Mouse (Mus musculus) kidney, postnatal 0 days (tissue): ENCODE data around the gene Syt8. TPM values are rescaled to one million over a fixed set of nuclear protein-coding genes. Genes with fewer than 3 reads are reported as not detected.

ENCODE experiments used
- ATAC-seq: fragments of 200-750 bp; cut with Nextera tagmentation; replicated peaks from 2 replicates; pipeline ENCODE4 v1.8.0; 2017; ENCODE audit warnings: low read depth, moderate number of reproducible peaks, moderate TSS enrichment, moderate library complexity; ENCODE audit not compliant: low FRiP score
- DNase-seq: peaks from one replicate; pipeline ENCODE4 v3.0.0-alpha.2; 2016; ENCODE audit warnings: low spot score
- H3K27ac ChIP-seq: fragments of 300-500 bp; sonication (generic); 2 replicates; pipeline ENCODE4 v1.5.1; 2014; ENCODE audit warnings: mild to moderate bottlenecking
- H3K27me3 ChIP-seq: fragments of 300-500 bp; sonication (generic); 2 replicates; pipeline ENCODE4 v1.6.1; 2014; ENCODE audit warnings: low read length, mixed read lengths; ENCODE audit not compliant: insufficient read depth
- H3K36me3 ChIP-seq: fragments of 300-500 bp; sonication (generic); 2 replicates; pipeline ENCODE4 v1.6.1; 2014; ENCODE audit warnings: low read length, mixed read lengths; ENCODE audit not compliant: insufficient read depth
- H3K4me1 ChIP-seq: fragments of 300-500 bp; sonication (generic); replicated peaks from 2 replicates; pipeline ENCODE4 v1.6.1; 2014; ENCODE audit warnings: antibody characterized with exemption, low read length, mixed read lengths; ENCODE audit not compliant: insufficient read depth
- H3K4me2 ChIP-seq: fragments of 300-500 bp; sonication (generic); 2 replicates; pipeline ENCODE4 v1.6.1; 2014; ENCODE audit warnings: mild to moderate bottlenecking, low read length, moderate library complexity, mixed read lengths
- H3K4me3 ChIP-seq: fragments of 300-500 bp; sonication (generic); replicated peaks from 2 replicates; pipeline ENCODE4 v1.5.1; 2014; ENCODE audit warnings: low read depth, low read length
- H3K9ac ChIP-seq: fragments of 300-500 bp; sonication (generic); 2 replicates; pipeline ENCODE4 v1.6.1; 2014; ENCODE audit warnings: low read depth, low read length
- H3K9me3 ChIP-seq: fragments of 300-500 bp; sonication (generic); replicated peaks from 2 replicates; pipeline ENCODE4 v1.6.1; 2016; ENCODE audit warnings: low read length, inconsistent platforms, mixed read lengths
- CTCF ChIP-seq: IDR thresholded peaks from 2 replicates; pipeline ENCODE4 v1.5.1; 2016; ENCODE audit warnings: antibody characterized with exemption, low read depth, mild to moderate bottlenecking, moderate library complexity
- WGBS: fragments of 180-500 bp; shearing (Covaris S2); extraction: QIAGEN DNeasy Blood & Tissue Kit; methylation state at CpG from one replicate; pipeline ENCODE4 v1.1.7; 2014; 5-methylcytosine and 5-hydroxymethylcytosine counted together
- polyA plus RNA-seq: library from polyadenylated mRNA; unstranded; fragments of >200 nt; fragmentation: Nextera tagmentation; extraction: Ambion mirVana; gene quantifications from 2 replicates; pipeline ENCODE4 v1.2.1, GENCODE M21; 2015

Syt8 gene
- polyA plus RNA-seq = 2.5 and 4.8 TPM in 2 replicates

DNA sequence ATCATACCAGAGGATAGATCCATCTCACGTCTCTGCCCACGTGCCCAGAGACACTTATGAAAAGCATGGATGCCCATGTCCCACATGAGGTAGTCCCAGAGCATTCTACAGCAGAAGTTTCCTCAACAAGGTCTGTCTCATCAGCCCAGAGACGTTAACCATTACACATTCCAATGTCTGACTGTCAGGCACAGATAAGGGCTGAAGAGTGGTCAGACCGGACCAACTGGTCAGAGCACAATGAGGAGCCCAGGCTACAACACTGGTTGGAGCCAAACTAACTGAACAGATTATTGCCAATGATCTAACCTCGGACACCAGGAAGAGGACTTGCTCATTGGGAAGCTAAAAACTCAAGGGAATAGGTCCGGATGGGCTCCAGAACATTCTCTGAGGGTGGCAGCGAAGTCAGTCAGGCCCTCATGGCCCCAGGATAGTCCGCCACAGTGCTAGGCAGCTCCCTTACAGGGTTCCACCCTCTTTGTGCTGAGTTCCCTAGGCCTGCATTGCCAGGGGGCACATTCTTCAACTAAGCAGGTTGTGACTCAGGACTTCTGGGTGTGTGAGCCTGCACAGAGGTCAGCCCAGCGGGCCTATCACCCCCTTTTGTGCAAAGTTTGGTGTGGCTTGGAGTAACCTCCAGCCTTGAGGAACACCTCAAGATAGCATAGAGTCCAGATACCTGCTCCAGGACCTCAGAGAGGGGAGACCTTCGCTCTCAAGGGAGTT is at the start of gene Syt8:
Gene Syt8 (plus strand): TSS at position 714 of the 729 bp plus-strand sequence.
- Histone ChIP-seq H3K27me3 (no peaks in the 10 kb centered on the region), H3K4me2 (no peak within 1 kb of the TSS), H3K9ac (no peak within 1 kb of the TSS), H3K9me3 (no peaks in the 10 kb centered on the region), H3K4me1 (0 out of 2 replicates have a peak, but pooled peaks cover 5% of the 10 kb centered on the region), H3K36me3 (no peaks in the 10 kb centered on the region), H3K27ac (no peak within 1 kb of the TSS; the same call in 1 of the 2 replicates), H3K4me3 (no peak within 1 kb of the TSS)
- no peak for DNase-seq
- no peak for ATAC-seq
- no peak for TF ChIP-seq CTCF
- WGBS = 82% methylated on average over 10 of the region's 10 CpGs

DNA sequence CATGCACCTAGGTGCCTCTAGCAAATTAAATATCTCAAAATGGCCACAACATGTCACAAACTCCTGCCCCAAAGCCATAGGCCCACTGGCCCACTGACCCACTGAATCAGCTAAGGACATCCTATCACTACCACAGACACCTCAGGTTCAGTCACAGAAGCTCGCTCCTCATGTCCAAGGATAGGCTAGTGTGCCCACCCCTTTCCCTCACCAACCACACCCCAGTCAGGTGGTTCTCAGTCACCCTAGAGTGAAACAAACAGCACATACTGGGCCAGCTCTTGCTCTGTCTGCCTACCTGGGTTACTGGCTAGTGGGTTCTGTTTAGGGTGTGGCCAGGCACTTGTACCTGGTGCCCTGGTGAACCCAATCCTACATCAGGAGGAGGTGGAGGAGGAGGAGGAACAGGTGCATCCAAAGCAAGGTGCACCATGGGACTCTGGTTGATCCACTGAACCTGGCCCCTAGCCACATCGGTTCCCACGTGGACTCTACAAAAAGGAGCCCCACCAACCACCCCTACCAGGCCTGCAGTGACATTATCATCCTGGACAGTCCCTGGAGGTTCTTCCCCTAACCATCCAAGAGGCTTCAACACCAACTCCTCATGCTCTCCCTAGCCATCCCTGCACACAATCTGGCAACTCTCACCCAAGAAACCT is 48.8 kb upstream of the Syt8 start:
- Histone ChIP-seq H3K4me3 (peak overlapping the region; percentile 61), H3K36me3 (peaks cover 40% of the 10 kb centered on the region), H3K4me1 (peaks cover 16% of the 10 kb centered on the region), H3K9me3 (no peaks in the 10 kb centered on the region), H3K27ac (no peak overlapping the region), H3K4me2 (peak overlapping the region; percentile 87), H3K27me3 (no peaks in the 10 kb centered on the region), H3K9ac (peak overlapping the region; percentile 75)
- DNase-seq (no peak), ATAC-seq (no peak)
- WGBS = 91% methylated on average over 3 of the region's 3 CpGs
- TF ChIP-seq CTCF = no peak

DNA sequence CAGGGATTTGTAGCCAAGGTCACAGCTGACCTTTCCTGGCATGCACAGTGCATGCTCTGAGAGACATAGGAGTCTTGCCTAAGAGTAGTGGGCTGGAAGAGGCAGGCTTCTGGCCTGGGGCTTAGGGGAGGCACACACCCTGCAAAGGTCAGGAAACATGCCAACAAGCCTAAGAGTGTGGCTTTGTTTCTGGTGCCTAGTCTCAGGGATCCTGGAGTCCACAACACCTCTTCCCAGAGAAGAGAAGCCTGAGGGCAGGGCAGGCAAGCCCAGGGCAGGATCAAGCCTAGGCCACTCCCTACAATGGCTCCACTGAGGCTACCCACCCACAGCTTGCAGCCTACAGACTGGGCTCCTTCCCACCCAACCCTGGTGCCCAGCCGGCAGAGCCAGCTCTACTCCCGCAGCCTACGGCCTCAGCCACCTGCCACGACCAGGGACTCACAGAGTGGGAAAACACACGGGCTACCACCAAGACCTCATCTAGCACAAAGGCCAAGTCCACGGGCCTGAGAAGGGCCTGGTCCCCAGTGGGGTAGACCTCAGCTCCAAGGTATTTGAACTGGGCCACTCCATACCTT is 47.9 kb upstream of the Syt8 start:
- ATAC-seq = no peak
- Histone ChIP-seq H3K36me3 (peaks cover 32% of the 10 kb centered on the region), H3K27ac (peak overlapping the region; percentile 67), H3K27me3 (no peaks in the 10 kb centered on the region), H3K9me3 (no peaks in the 10 kb centered on the region), H3K4me1 (peaks cover 16% of the 10 kb centered on the region), H3K4me2 (peak overlapping the region; percentile 87), H3K9ac (peak overlapping the region; percentile 75), H3K4me3 (peak overlapping the region; percentile 61)
- 21% methylated on average over 6 of the region's 6 CpGs for WGBS
- no peak for DNase-seq
- TF ChIP-seq CTCF = no peak

DNA sequence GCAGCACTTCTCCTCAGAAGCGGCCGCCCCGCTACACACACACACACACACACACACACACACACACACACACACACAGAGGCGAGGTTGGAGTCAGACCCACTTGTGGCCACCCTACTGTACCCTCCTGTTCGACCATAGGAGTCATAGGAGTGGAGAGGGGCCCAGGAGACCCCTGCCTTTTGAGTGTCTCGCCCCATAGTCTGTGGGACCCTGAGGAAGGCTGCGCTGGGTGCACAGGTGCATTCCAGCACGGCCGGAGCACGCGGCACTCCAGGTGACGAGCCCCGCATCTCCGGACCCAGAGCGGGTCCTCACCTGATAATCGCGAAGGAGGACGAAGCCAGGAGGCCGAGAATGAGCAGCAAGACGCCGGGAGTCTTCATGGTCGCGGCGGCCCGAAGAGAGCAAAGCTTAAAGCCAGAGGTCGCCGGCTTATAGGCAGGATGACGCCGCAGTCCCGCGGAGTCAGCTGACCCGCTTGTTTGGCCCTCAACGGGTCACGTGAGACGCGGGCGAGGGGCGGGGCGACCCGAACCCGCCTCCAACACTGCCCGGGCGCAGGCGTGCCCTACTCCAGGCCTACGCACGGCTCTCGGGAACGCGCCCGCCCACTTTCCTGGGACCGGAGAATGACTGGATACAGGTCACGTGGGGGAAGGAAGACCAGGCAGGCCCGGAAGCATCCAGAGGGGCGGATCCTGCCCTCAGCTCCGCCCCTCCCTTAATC is 47.1 kb upstream of the Syt8 start, which contains the start of gene Ctsd:
Gene Ctsd (minus strand): TSS at position 620 of the 730 bp plus-strand sequence.
- WGBS = 1% methylated on average over 55 of the region's 55 CpGs
- DNase-seq (peak; percentile 99), ATAC-seq (peak; percentile 98)
- peaks cover 16% of the 10 kb centered on the region for H3K4me1 ChIP-seq
- H3K4me3 ChIP-seq = peak within 1 kb of the TSS; percentile 61
- peak within 1 kb of the TSS; percentile 67 for H3K27ac ChIP-seq
- H3K4me2 ChIP-seq = peak within 1 kb of the TSS; percentile 87
- H3K27me3 ChIP-seq = no peaks in the 10 kb centered on the region
- peaks cover 24% of the 10 kb centered on the region for H3K36me3 ChIP-seq
- peak within 1 kb of the TSS; percentile 75 for H3K9ac ChIP-seq
- no peaks in the 10 kb centered on the region for H3K9me3 ChIP-seq
- 0 out of 2 replicates have a peak, but pooled peaks have one; percentile 7 for TF ChIP-seq CTCF

DNA sequence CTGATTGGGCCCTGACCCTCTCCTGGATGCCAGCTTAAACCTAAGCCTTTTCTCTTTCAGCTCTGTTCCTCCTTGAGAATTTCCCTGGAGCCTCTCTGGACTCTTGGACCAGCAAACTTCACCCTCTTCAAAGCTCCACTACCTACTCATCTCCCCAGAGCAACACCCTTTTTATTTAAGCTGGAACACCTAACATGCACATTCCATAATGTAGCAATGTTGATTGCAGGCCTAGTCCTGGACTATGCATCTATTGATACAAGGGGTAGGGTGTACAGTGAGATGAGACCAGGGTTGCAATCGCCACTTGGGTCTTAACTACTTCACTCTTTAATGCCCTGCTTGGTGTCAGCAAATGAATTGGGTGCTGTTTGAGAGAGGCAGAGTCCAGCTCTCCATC is 46.5 kb upstream of the Syt8 start:
- no peak for TF ChIP-seq CTCF
- peak overlapping the region; percentile 33 for H3K4me2 ChIP-seq
- H3K27me3 ChIP-seq = no peaks in the 10 kb centered on the region
- WGBS = 100% methylated on average over 1 of the region's 1 CpGs
- H3K4me1 ChIP-seq = peaks cover 16% of the 10 kb centered on the region
- H3K27ac ChIP-seq = peak overlapping the region; percentile 48
- peaks cover 17% of the 10 kb centered on the region for H3K36me3 ChIP-seq
- no peak overlapping the region for H3K9ac ChIP-seq
- ATAC-seq = no peak; the same call in 1 of the 2 replicates
- H3K9me3 ChIP-seq = no peaks in the 10 kb centered on the region
- no peak overlapping the region; the same call in 1 of the 2 replicates for H3K4me3 ChIP-seq
- DNase-seq = no peak
